Mouse (Mus musculus) midbrain, postnatal 0 days (tissue): ENCODE measurements around the gene Endod1. TPM values are rescaled to one million over a fixed set of nuclear protein-coding genes. Genes with fewer than 3 reads are reported as not detected.

Experiments
- ATAC-seq: fragments of 200-750 bp; cut with Nextera tagmentation; 2 replicates; pipeline ENCODE4 v1.8.0; 2017; ENCODE audit warnings: moderate number of reproducible peaks, mild to moderate bottlenecking, moderate TSS enrichment, moderate library complexity; ENCODE audit not compliant: low FRiP score
- DNase-seq: peaks from one replicate; pipeline ENCODE4 v3.0.0-alpha.2; 2015; ENCODE audit warnings: low spot score
- H3K27ac ChIP-seq: fragments of 300-500 bp; sonication (generic); 2 replicates; pipeline ENCODE4 v1.5.1; 2014; ENCODE audit warnings: low read depth, mild to moderate bottlenecking, low read length, mixed read lengths
- H3K27me3 ChIP-seq: fragments of 300-500 bp; sonication (generic); 2 replicates; pipeline ENCODE4 v1.6.1; 2014; ENCODE audit warnings: low read length, control low read depth, mixed read lengths; ENCODE audit not compliant: insufficient read depth
- H3K36me3 ChIP-seq: fragments of 300-500 bp; sonication (generic); 2 replicates; pipeline ENCODE4 v1.6.1; 2014; ENCODE audit warnings: low read length, control low read depth, mixed read lengths; ENCODE audit not compliant: insufficient read depth
- H3K4me1 ChIP-seq: fragments of 300-500 bp; sonication (generic); 2 replicates; pipeline ENCODE4 v1.6.1; 2014; ENCODE audit warnings: mild to moderate bottlenecking, control low read depth, antibody characterized with exemption, low read length, mixed read lengths; ENCODE audit not compliant: insufficient read depth
- H3K4me2 ChIP-seq: fragments of 300-500 bp; sonication (generic); 2 replicates; pipeline ENCODE4 v1.6.1; 2014; ENCODE audit warnings: low read depth, mild to moderate bottlenecking, low read length, mixed read lengths; ENCODE audit not compliant: poor library complexity, severe bottlenecking
- H3K4me3 ChIP-seq: fragments of 300-500 bp; sonication (generic); 2 replicates; pipeline ENCODE4 v1.5.1; 2014; ENCODE audit warnings: low read depth, mild to moderate bottlenecking, low read length, moderate library complexity
- H3K9ac ChIP-seq: fragments of 300-500 bp; sonication (generic); replicated peaks from 2 replicates; pipeline ENCODE4 v1.6.1; 2014; ENCODE audit warnings: mild to moderate bottlenecking, low read length, moderate library complexity, mixed read lengths; ENCODE audit not compliant: poor library complexity, severe bottlenecking
- H3K9me3 ChIP-seq: fragments of 300-500 bp; sonication (generic); 2 replicates; pipeline ENCODE4 v1.6.1; 2016; ENCODE audit warnings: low read length, control low read depth
- CTCF ChIP-seq: IDR thresholded peaks from 2 replicates; pipeline ENCODE4 v1.5.1; 2016; ENCODE audit warnings: antibody characterized with exemption, mild to moderate bottlenecking
- WGBS: fragments of 180-500 bp; shearing (Covaris S2); extraction: QIAGEN DNeasy Blood & Tissue Kit; methylation state at CpG from one replicate; pipeline ENCODE4 v1.1.7; 2014; 5-methylcytosine and 5-hydroxymethylcytosine counted together
- polyA plus RNA-seq: library from polyadenylated mRNA; unstranded; fragments of >200 nt; fragmentation: Nextera tagmentation; extraction: Ambion mirVana; gene quantifications from 2 replicates; pipeline ENCODE4 v1.2.1, GENCODE M21; 2015
- total RNA-seq: library from RNA; depleted of rRNA; stranded (reverse); fragments of >200 nt; gene quantifications from 2 replicates; pipeline ENCODE4 v1.2.3, GENCODE M21; 2014; rRNA removed

The Endod1 gene
- 79.8 and 92.3 TPM in 2 replicates for total RNA-seq
- polyA plus RNA-seq, result 40.6 and 43.1 TPM in 2 replicates

- Histone ChIP-seq H3K4me3 (peak within 1 kb of the TSS; percentile 82), H3K9ac (peak within 1 kb of the TSS; percentile 96), H3K27me3 (no peaks in the 10 kb centered on the region), H3K4me2 (peak within 1 kb of the TSS; percentile 87), H3K9me3 (no peaks in the 10 kb centered on the region), H3K36me3 (no peaks in the 10 kb centered on the region), H3K27ac (peak within 1 kb of the TSS; percentile 91), H3K4me1 (peaks cover 7% of the 10 kb centered on the region; the same call in 1 of the 2 replicates)
- DNase-seq (peak; percentile 41), ATAC-seq (peak; percentile 6; the same call in 1 of the 2 replicates)
- WGBS, result 1% methylated on average over 8 of the region's 8 CpGs
- no peak for TF ChIP-seq CTCF
Measured at GRCm38 (mm10) chr9:14381353-14382055, at the start of gene Endod1. TSS of gene Endod1 (minus strand) at chr9:14381507.

GRCm38 (mm10) chr9:14409153-14409552 lies 27.8 kb upstream of the Endod1 start:
- Histone ChIP-seq H3K9me3 (no peaks in the 10 kb centered on the region), H3K36me3 (no peaks in the 10 kb centered on the region), H3K27ac (no peak overlapping the region), H3K4me2 (no peak overlapping the region), H3K4me3 (no peak overlapping the region), H3K9ac (no peak overlapping the region), H3K27me3 (no peaks in the 10 kb centered on the region), H3K4me1 (no peaks in the 10 kb centered on the region)
- TF ChIP-seq CTCF, result no peak
- 92% methylated on average over 5 of the region's 5 CpGs for WGBS
- ATAC-seq, result no peak
- no peak for DNase-seq

GRCm38 (mm10) chr9:14408044-14408443 lies 26.7 kb upstream of the Endod1 start:
- H3K27me3 ChIP-seq, result no peaks in the 10 kb centered on the region

GRCm38 (mm10) chr9:14406056-14406455 lies 24.7 kb upstream of the Endod1 start:
- no peak for TF ChIP-seq CTCF
- Histone ChIP-seq H3K27me3 (no peaks in the 10 kb centered on the region), H3K36me3 (no peaks in the 10 kb centered on the region), H3K9ac (no peak overlapping the region), H3K9me3 (no peaks in the 10 kb centered on the region), H3K27ac (no peak overlapping the region), H3K4me2 (no peak overlapping the region), H3K4me3 (no peak overlapping the region), H3K4me1 (no peaks in the 10 kb centered on the region)
- WGBS, result 77% methylated on average over 1 of the region's 1 CpGs
- ATAC-seq (no peak), DNase-seq (no peak)

More at GRCm38 (mm10) chr9:14408044-14408443, 26.7 kb upstream of the Endod1 start:
- no peak for TF ChIP-seq CTCF
- no peak overlapping the region for H3K4me3 ChIP-seq
- no peaks in the 10 kb centered on the region for H3K4me1 ChIP-seq
- WGBS, result 79% methylated on average over 4 of the region's 4 CpGs
- no peak overlapping the region for H3K4me2 ChIP-seq
- ATAC-seq, result no peak
- no peaks in the 10 kb centered on the region for H3K36me3 ChIP-seq
- no peaks in the 10 kb centered on the region for H3K9me3 ChIP-seq
- H3K27ac ChIP-seq, result no peak overlapping the region
- H3K9ac ChIP-seq, result no peak overlapping the region
- no peak for DNase-seq

- DNase-seq (no peak), ATAC-seq (no peak)
- Histone ChIP-seq H3K4me1 (no peaks in the 10 kb centered on the region), H3K27ac (no peak overlapping the region), H3K27me3 (no peaks in the 10 kb centered on the region), H3K4me3 (no peak overlapping the region), H3K36me3 (no peaks in the 10 kb centered on the region), H3K4me2 (no peak overlapping the region), H3K9ac (no peak overlapping the region), H3K9me3 (no peaks in the 10 kb centered on the region)
- no peak for TF ChIP-seq CTCF
- 83% methylated on average over 1 of the region's 1 CpGs for WGBS
Measured at GRCm38 (mm10) chr9:14402099-14402498, 20.8 kb upstream of the Endod1 start.

GRCm38 (mm10) chr9:14400392-14400791 lies 19.1 kb upstream of the Endod1 start:
- Histone ChIP-seq H3K27ac (no peak overlapping the region), H3K27me3 (no peaks in the 10 kb centered on the region), H3K9me3 (no peaks in the 10 kb centered on the region), H3K9ac (no peak overlapping the region), H3K36me3 (no peaks in the 10 kb centered on the region), H3K4me1 (no peaks in the 10 kb centered on the region), H3K4me2 (no peak overlapping the region), H3K4me3 (no peak overlapping the region)
- TF ChIP-seq CTCF, result no peak
- 96% methylated on average over 5 of the region's 5 CpGs for WGBS
- no peak for DNase-seq
- no peak for ATAC-seq
